Mouse (Mus musculus): ENCODE measurements around the gene Pheta1.

DNA sequence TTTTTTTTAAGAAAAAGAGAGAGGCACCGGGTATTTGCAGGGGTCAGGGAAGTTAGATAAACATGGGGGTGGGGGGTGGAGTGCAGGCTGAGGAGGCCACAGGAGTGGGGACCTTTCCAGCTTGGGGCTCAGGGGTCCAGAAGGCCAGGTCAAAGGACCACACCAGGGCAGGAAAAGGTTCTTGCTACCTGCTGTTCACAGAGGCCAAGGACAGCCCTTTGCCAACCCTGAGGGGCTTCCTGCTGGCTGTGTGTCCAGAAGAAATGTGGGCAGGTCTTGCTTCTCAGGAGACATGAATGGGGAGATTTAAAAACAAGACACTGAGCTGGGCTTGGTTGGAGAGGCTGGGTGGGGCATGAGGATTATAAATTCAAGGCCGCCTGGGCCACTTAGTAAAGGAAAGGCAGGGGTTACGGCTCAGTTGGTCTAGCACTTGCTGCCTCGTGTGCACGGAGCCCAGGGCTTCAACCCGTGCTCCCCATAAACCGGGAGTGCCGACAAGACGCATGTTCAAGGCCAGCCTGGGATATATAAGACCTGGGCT lies 41.1 kb downstream of the Pheta1 start:
- TF ChIP-seq MYC (IDR thresholded peaks at IDR 0.05; ENCODE audit: low read depth, low read length) (no peak), CTCF (IDR thresholded peaks at IDR 0.05 in 2 of 3, conservative IDR thresholded peaks at IDR 0.05 in 1 of 3; ENCODE audit: control insufficient read depth in 1 of 3, insufficient read depth in 1 of 3, low read depth in 2 of 3, low read length in 3 of 3, poor library complexity in 1 of 3, severe bottlenecking in 1 of 3) (no peak), EP300 (IDR thresholded peaks at IDR 0.05; ENCODE audit: low read depth in 1 of 2, low read length in 2 of 2) (no peak), POLR2AphosphoS5 (IDR thresholded peaks at IDR 0.05; ENCODE audit: borderline replicate concordance, low read depth, low read length) (no peak), HCFC1 (IDR thresholded peaks at IDR 0.05; ENCODE audit: low read depth, low read length) (no peak), USF1 (IDR thresholded peaks at IDR 0.05; ENCODE audit: low read depth, low read length) (no peak)
